Mouse (Mus musculus) erythroblast, embryonic 14.5 days (primary cell): ENCODE data around the gene Dnajc8.

ENCODE experiments used
- GATA1 ChIP-seq: IDR thresholded peaks from 2 replicates; pipeline ENCODE4 v1.6.1; 2012; ENCODE audit warnings: low read length, inconsistent platforms, mixed read lengths
- TAL1 ChIP-seq: IDR thresholded peaks from 3 replicates; pipeline ENCODE4 v1.6.1; 2012; ENCODE audit warnings: low read length, inconsistent platforms, mixed read lengths

- TF ChIP-seq GATA1: no peak
- TF ChIP-seq TAL1: no peak
Observed at GRCm38 (mm10) chr4:132510352-132510798, 25.0 kb upstream of the Dnajc8 start, which contains the start of gene Sesn2.
